Mouse (Mus musculus) embryonic facial prominence, embryonic 15.5 days (tissue): ENCODE measurements around the gene Abcg2. TPM values are rescaled to one million over a fixed set of nuclear protein-coding genes. Genes with fewer than 3 reads are reported as not detected.

ENCODE experiments used
- ATAC-seq: fragments of 200-750 bp; cut with Nextera tagmentation; 2 replicates; pipeline ENCODE4 v1.8.0; 2017; ENCODE audit warnings: low read depth, moderate TSS enrichment; ENCODE audit not compliant: insufficient number of reproducible peaks, low FRiP score, low TSS enrichment
- H3K27ac ChIP-seq: fragments of 300-500 bp; sonication (generic); replicated peaks from 2 replicates; pipeline ENCODE4 v1.5.1; 2015; ENCODE audit warnings: mild to moderate bottlenecking, inconsistent platforms
- H3K27me3 ChIP-seq: fragments of 300-500 bp; sonication (generic); 2 replicates; pipeline ENCODE4 v1.6.1; 2015; ENCODE audit warnings: inconsistent platforms
- H3K36me3 ChIP-seq: fragments of 300-500 bp; sonication (generic); 2 replicates; pipeline ENCODE4 v1.6.1; 2015; ENCODE audit warnings: mild to moderate bottlenecking, inconsistent platforms
- H3K4me1 ChIP-seq: fragments of 300-500 bp; sonication (generic); 2 replicates; pipeline ENCODE4 v1.6.1; 2015; ENCODE audit warnings: inconsistent platforms
- H3K4me2 ChIP-seq: fragments of 300-500 bp; sonication (generic); replicated peaks from 2 replicates; pipeline ENCODE4 v1.6.1; 2015; ENCODE audit warnings: mild to moderate bottlenecking, inconsistent platforms
- H3K4me3 ChIP-seq: fragments of 300-500 bp; sonication (generic); replicated peaks from 2 replicates; pipeline ENCODE4 v1.5.1; 2015; ENCODE audit warnings: mild to moderate bottlenecking, inconsistent platforms
- H3K9ac ChIP-seq: fragments of 300-500 bp; sonication (generic); 2 replicates; pipeline ENCODE4 v1.6.1; 2015; ENCODE audit warnings: inconsistent platforms
- H3K9me3 ChIP-seq: fragments of 300-500 bp; sonication (generic); replicated peaks from 2 replicates; pipeline ENCODE4 v1.6.1; 2016; ENCODE audit warnings: inconsistent platforms
- WGBS: fragments of 180-500 bp; shearing (Covaris S2); methylation state at CpG from one replicate; pipeline ENCODE4 v1.1.7; 2015; 5-methylcytosine and 5-hydroxymethylcytosine counted together
- polyA plus RNA-seq: library from polyadenylated mRNA; unstranded; fragments of >200 nt; fragmentation: Nextera tagmentation; extraction: Ambion mirVana; gene quantifications from 2 replicates; pipeline ENCODE4 v1.2.1, GENCODE M21; 2015

Gene Abcg2
- polyA plus RNA-seq, 1 experiment from 2014 or later, result 56.4 TPM

- peaks cover 3% of the 10 kb centered on the region; the same call in 1 of the 2 replicates for H3K4me1 ChIP-seq
- 0 out of 2 replicates have a peak overlapping the region, but pooled peaks have one; percentile 8 for H3K27ac ChIP-seq
- peak overlapping the region; percentile 74 for H3K4me2 ChIP-seq
- H3K9me3 ChIP-seq, result no peaks in the 10 kb centered on the region
- WGBS, result under 1% methylated on average over 50 of the region's 50 CpGs
- no peaks in the 10 kb centered on the region for H3K36me3 ChIP-seq
- peak overlapping the region; percentile 54 for H3K4me3 ChIP-seq
- no peaks in the 10 kb centered on the region for H3K27me3 ChIP-seq
- peak; percentile 92 for ATAC-seq
- H3K9ac ChIP-seq, result peak overlapping the region; percentile 55
These were observed 56.2 kb downstream of the Abcg2 start for GRCm38 (mm10) chr6:58640333-58641018.

- Histone ChIP-seq H3K27ac (no peak overlapping the region), H3K9ac (no peak overlapping the region), H3K36me3 (no peaks in the 10 kb centered on the region), H3K9me3 (no peaks in the 10 kb centered on the region), H3K4me3 (peak overlapping the region; percentile 54), H3K4me1 (peaks cover 3% of the 10 kb centered on the region; the same call in 1 of the 2 replicates), H3K4me2 (peak overlapping the region; percentile 74), H3K27me3 (no peaks in the 10 kb centered on the region)
- 28% methylated on average over 11 of the region's 11 CpGs for WGBS
- ATAC-seq, result no peak
These were observed 56.9 kb downstream of the Abcg2 start for GRCm38 (mm10) chr6:58641056-58641799.

GRCm38 (mm10) chr6:58642191-58642590 lies 57.9 kb downstream of the Abcg2 start:
- Histone ChIP-seq H3K4me1 (peaks cover 3% of the 10 kb centered on the region; the same call in 1 of the 2 replicates), H3K4me2 (no peak overlapping the region), H3K4me3 (no peak overlapping the region), H3K36me3 (no peaks in the 10 kb centered on the region), H3K9me3 (no peaks in the 10 kb centered on the region), H3K9ac (no peak overlapping the region), H3K27ac (no peak overlapping the region), H3K27me3 (no peaks in the 10 kb centered on the region)
- WGBS, result 83% methylated on average over 2 of the region's 2 CpGs
- ATAC-seq, result no peak

GRCm38 (mm10) chr6:58644586-58644985 lies 60.3 kb downstream of the Abcg2 start:
- Histone ChIP-seq H3K27ac (no peak overlapping the region), H3K4me1 (peaks cover 3% of the 10 kb centered on the region; the same call in 1 of the 2 replicates), H3K36me3 (no peaks in the 10 kb centered on the region), H3K9ac (no peak overlapping the region), H3K27me3 (no peaks in the 10 kb centered on the region), H3K4me2 (no peak overlapping the region), H3K4me3 (no peak overlapping the region), H3K9me3 (no peaks in the 10 kb centered on the region)
- ATAC-seq, result no peak
- 64% methylated on average over 2 of the region's 2 CpGs for WGBS

GRCm38 (mm10) chr6:58648100-58648749 lies 63.9 kb downstream of the Abcg2 start:
- Histone ChIP-seq H3K4me1 (no peaks in the 10 kb centered on the region), H3K9me3 (no peaks in the 10 kb centered on the region), H3K4me3 (no peak overlapping the region), H3K27ac (no peak overlapping the region), H3K27me3 (no peaks in the 10 kb centered on the region), H3K36me3 (no peaks in the 10 kb centered on the region), H3K4me2 (no peak overlapping the region), H3K9ac (no peak overlapping the region)
- WGBS, result 70% methylated on average over 3 of the region's 3 CpGs
- no peak for ATAC-seq

GRCm38 (mm10) chr6:58650136-58650535 lies 65.8 kb downstream of the Abcg2 start:
- H3K27ac ChIP-seq, result no peak overlapping the region
- H3K36me3 ChIP-seq, result no peaks in the 10 kb centered on the region
- WGBS, result 87% methylated on average over 3 of the region's 3 CpGs
- no peaks in the 10 kb centered on the region for H3K4me1 ChIP-seq
- H3K4me2 ChIP-seq, result no peak overlapping the region
- H3K4me3 ChIP-seq, result no peak overlapping the region
- no peaks in the 10 kb centered on the region for H3K9me3 ChIP-seq
- ATAC-seq, result no peak
- no peaks in the 10 kb centered on the region for H3K27me3 ChIP-seq
- no peak overlapping the region for H3K9ac ChIP-seq

GRCm38 (mm10) chr6:58651038-58651437 lies 66.7 kb downstream of the Abcg2 start:
- ATAC-seq, result no peak
- Histone ChIP-seq H3K9me3 (no peaks in the 10 kb centered on the region), H3K27me3 (no peaks in the 10 kb centered on the region), H3K4me3 (no peak overlapping the region), H3K4me1 (no peaks in the 10 kb centered on the region), H3K36me3 (no peaks in the 10 kb centered on the region), H3K27ac (no peak overlapping the region), H3K9ac (no peak overlapping the region), H3K4me2 (no peak overlapping the region)
- 74% methylated on average over 1 of the region's 1 CpGs for WGBS

- ATAC-seq, result no peak
- Histone ChIP-seq H3K36me3 (no peaks in the 10 kb centered on the region), H3K4me3 (no peak overlapping the region), H3K9me3 (no peaks in the 10 kb centered on the region), H3K9ac (no peak overlapping the region), H3K4me1 (no peaks in the 10 kb centered on the region), H3K27me3 (no peaks in the 10 kb centered on the region), H3K27ac (no peak overlapping the region), H3K4me2 (no peak overlapping the region)
- WGBS, result 86% methylated on average over 3 of the region's 3 CpGs
These were observed 76.7 kb downstream of the Abcg2 start for GRCm38 (mm10) chr6:58660951-58661575.

GRCm38 (mm10) chr6:58677802-58678201 lies 93.5 kb downstream of the Abcg2 start:
- H3K27ac ChIP-seq, result no peak overlapping the region
- H3K4me1 ChIP-seq, result no peaks in the 10 kb centered on the region
- whole genome bisulfite sequencing, result 90% methylated on average over 1 of the region's 1 CpGs
- H3K36me3 ChIP-seq, result no peaks in the 10 kb centered on the region
- H3K4me2 ChIP-seq, result no peak overlapping the region
- no peaks in the 10 kb centered on the region for H3K27me3 ChIP-seq
- H3K9ac ChIP-seq, result no peak overlapping the region
- no peak for ATAC-seq
- no peak overlapping the region for H3K4me3 ChIP-seq
- no peaks in the 10 kb centered on the region for H3K9me3 ChIP-seq

- Histone ChIP-seq H3K27me3 (no peaks in the 10 kb centered on the region), H3K9ac (no peak overlapping the region), H3K4me3 (no peak overlapping the region), H3K36me3 (no peaks in the 10 kb centered on the region), H3K4me2 (no peak overlapping the region), H3K4me1 (no peaks in the 10 kb centered on the region), H3K27ac (no peak overlapping the region), H3K9me3 (no peaks in the 10 kb centered on the region)
- no peak for ATAC-seq
- 95% methylated on average over 3 of the region's 3 CpGs for WGBS
These were observed 94.2 kb downstream of the Abcg2 start for GRCm38 (mm10) chr6:58678530-58678929.

GRCm38 (mm10) chr6:58691584-58691983 lies 107.3 kb downstream of the Abcg2 start:
- no peak overlapping the region for H3K4me3 ChIP-seq
- H3K27me3 ChIP-seq, result no peaks in the 10 kb centered on the region
- no peak for ATAC-seq
- no peaks in the 10 kb centered on the region for H3K4me1 ChIP-seq
- H3K4me2 ChIP-seq, result no peak overlapping the region
- H3K36me3 ChIP-seq, result no peaks in the 10 kb centered on the region
- 58% methylated on average over 2 of the region's 2 CpGs for WGBS
- H3K27ac ChIP-seq, result no peak overlapping the region
- H3K9me3 ChIP-seq, result no peaks in the 10 kb centered on the region
- no peak overlapping the region for H3K9ac ChIP-seq
